Mouse (Mus musculus) stomach, postnatal 0 days (tissue): ENCODE results near the gene Ppp5c.

Source experiments
- CTCF ChIP-seq: IDR thresholded peaks from 2 replicates; pipeline ENCODE4 v1.5.1; 2016; ENCODE audit warnings: antibody characterized with exemption, low read depth, mild to moderate bottlenecking, moderate library complexity
- EP300 ChIP-seq: optimal IDR thresholded peaks from 2 replicates; pipeline ENCODE3; 2016; ENCODE audit warnings: antibody characterized with exemption

DNA sequence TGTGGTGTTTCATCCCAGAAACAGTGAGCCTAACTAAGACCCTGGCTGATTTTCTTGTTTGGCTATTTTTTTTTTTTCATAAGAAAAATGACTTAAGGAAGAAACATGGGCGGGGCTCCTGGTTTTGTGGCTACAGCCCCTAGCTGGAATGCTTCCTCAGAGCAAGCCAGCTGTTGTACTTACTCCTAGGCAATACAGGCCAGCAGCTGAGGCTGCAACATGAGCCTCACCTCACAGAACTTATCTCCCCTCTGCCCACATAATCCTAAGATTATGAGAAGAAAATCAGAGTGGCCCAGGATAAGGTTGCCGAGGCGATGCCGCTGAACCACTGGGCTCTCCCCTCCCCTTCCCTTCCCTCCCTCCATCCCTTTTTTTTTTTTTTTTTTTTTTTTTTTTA, 72.0 kb downstream of the Ppp5c start:
- TF ChIP-seq EP300 (no peak), CTCF (no peak)
